Mouse (Mus musculus): Measurements from ENCODE around the gene Rasgef1b.
A peak's percentile ranks its signal among the peaks of the same experiment; 100 is the strongest.

Rasgef1b gene

DNA sequence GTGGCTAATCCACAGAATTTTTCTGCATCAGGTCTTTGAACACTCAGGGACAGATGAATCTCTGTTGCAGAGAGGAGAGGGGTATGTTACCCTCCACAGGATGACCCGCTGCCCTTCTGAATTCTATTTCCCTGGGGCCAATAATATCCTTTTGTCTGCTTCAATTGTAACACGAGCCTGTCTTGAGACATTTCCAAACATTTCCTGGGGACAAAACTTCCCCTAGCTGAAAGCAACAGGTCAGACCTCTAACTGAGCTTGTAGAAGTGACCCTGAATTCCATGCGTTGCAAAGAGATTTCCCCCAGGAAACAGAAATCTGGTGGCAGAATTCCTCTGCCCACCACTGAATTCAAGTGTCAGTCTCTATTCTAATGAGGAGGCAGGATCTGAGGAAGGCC, 169.1 kb downstream of the Rasgef1b start:
- no peak for ATAC-seq (ENCODE audit: insufficient number of reproducible peaks, low FRiP score, low TSS enrichment)

DNA sequence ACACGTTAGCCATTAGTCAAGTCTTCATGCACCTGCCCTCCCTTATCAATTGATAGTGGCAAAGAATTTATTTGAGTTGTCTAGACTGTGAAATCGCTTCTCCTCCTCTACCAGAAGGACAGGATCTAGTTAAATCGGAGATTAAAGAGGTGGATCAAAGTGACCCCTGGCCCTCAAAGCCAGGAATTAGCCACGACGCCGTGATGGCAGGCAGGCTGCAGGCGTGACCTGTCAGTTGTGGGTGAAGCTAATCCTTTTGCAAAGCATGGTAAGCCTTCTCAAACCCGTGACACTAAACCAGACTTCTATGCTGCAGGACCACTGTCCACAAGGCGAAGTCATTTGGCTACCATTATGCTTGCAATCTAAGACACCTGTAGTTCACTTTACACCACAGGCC, 170.6 kb downstream of the Rasgef1b start:
- no peak for ATAC-seq (ENCODE audit: insufficient number of reproducible peaks, low FRiP score, low TSS enrichment)

DNA sequence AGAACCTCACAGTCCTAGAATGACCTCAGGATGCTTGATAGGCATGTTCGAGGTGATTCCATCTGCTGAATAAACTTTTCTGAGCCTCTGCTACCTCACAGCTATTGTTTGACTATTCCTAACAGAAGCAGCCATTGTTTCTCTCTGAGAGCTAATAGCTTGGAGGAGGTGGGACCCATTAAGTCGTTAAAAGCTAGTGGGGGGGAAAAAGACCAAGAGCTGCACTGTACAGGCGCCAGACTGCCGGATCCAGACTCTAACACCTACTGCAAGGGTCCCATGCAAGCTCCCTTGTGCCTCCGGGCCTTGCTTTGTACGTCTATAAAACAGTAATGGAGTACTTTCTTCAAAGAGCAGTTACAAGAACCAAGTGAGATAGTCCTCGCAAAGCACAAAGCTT, 176.2 kb downstream of the Rasgef1b start:
- no peak for ATAC-seq (ENCODE audit: insufficient number of reproducible peaks, low FRiP score, low TSS enrichment)

DNA sequence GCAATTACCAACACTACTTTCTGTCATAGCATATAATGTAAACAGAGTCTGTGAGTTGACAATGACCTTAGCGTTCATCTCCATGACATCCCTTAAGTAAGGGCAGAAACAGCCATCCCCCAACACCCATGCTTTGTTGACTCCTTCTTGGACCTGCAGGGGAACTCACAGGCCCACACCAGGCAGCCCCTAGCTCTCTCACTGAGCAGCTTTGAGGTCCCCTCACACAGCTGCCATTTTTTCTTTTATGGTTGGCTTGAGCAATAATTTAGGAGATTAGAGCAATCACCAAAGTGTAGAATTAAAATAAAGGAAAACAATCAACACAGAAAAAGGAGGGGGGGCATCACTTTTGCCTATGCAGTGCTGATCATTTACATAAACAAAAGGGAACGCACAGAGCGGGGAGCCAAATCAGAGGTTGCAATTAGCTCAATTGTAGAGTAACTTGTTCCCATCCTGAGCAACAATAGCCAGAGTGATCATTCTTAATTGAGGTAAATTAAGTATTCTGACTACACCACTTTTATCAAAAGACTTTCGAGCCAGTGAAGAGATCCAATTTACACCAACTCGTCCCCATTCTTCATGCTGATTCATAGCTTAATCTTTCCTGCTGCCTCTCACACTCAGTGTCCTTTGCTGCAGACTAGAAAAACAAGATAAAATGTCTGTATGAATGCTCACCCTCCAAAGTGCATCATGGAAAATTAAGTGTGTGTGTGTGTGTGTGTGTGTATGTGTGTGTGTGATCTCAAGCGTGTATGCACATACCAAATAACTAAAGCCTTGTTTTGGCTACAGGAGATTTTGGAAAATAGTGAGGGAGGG, 184.0 kb downstream of the Rasgef1b start:
- ATAC-seq (ENCODE audit: insufficient number of reproducible peaks, low FRiP score, low TSS enrichment) = no peak

DNA sequence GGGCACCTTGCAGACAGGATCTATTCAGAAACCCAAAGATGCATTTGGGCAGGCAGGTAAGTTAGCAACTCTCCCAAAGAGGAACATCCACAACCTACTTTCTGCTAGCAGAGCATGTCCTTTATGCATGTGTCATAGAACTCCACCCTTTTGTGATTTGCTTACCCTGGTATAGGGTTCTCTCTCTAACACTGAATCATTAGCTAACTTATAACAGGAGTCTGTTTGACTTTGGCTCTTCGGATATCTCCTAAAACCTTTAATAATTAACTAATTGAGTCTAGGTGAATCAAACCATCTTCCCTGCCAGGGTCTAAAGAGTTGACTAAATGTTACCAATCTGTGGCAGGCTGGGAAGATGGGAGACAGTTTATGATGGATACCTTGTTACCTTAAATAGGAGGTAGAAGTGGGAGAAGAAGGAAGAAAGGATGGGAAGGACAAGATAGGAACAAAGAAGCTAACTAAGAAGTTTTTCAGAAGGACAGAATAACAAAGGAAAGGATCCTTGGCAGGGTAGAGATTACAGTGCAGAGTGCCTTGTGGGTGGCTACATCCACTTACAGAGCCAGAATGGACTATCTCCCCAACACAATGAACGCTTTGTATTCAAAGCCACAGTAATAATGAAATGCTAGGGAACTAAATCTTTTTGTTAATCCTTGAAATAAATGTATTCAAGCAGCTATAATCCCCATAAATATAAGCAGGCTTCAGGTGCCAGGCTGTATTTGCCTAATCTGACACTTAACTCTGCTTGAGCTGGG, 186.7 kb downstream of the Rasgef1b start:
- no peak for ATAC-seq (ENCODE audit: insufficient number of reproducible peaks, low FRiP score, low TSS enrichment)

DNA sequence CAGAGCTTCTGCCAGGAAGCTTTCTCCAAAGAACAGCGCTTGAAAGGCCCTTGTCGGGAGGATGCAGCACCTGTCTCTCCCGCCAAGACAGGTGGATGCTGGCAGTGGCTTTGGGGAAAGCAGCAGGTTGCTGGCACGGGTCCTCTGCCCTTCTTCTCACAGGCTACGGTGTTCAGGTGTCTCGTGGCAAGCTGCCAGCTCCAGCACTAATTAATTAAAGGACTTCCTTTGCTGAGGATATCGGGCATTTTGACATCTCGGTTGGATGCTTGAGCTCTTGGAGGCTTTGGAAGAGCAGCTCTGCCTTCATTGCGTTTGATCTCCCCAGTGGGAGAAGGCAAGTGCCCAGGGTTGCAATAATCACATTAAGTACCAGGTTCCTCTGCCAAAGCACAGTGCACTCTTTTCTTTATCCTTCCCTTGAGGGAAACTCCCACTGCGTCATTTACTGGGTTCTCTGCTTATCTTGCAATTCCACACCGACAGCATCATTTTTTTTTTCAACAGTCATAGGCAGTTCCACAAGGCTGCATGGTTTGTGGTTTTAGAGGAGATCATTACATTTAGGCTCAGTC, 187.5 kb downstream of the Rasgef1b start:
- peak; percentile 89 for ATAC-seq (ENCODE audit: insufficient number of reproducible peaks, low FRiP score, low TSS enrichment)

DNA sequence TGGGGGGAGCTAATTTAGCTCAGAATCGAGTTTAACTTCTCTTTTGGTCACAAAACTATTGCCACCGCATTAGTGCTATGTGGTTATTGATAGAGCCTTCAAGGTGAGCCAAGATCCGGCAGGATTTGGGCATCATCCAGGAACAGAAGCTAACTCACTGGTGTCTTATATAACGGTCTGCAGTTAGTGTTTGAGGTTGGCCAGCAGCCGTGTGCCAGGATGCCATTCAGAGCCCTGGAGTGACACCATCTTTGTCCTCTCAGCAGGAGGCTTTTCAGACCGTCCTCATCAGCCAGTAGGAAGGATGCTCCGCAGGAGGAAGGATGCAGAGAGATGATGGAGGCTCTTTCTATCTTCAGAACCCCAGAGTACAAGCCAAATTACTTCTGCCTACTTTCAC, 195.4 kb downstream of the Rasgef1b start:
- ATAC-seq (ENCODE audit: insufficient number of reproducible peaks, low FRiP score, low TSS enrichment) = peak; percentile 88

DNA sequence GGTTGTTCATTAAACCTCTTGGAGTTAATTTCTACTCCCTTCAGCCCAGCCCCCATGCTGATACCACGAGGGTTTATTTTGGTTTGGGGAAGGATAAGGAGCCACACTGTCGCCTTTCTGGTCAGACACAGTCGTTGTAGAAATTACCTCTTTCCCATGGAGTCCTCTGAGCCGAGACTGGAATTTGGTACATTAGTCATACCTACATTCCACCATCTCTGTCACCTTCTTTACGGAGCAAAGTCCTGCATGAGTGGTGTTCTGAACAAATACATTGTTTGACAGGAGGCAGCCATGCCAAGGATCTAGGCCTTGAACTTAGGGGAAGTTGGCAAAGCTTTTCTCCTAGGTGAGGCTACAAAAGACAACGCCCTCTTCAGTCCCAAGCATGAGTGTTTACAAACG, 202.1 kb downstream of the Rasgef1b start:
- no peak for ATAC-seq (ENCODE audit: insufficient number of reproducible peaks, low FRiP score, low TSS enrichment)

DNA sequence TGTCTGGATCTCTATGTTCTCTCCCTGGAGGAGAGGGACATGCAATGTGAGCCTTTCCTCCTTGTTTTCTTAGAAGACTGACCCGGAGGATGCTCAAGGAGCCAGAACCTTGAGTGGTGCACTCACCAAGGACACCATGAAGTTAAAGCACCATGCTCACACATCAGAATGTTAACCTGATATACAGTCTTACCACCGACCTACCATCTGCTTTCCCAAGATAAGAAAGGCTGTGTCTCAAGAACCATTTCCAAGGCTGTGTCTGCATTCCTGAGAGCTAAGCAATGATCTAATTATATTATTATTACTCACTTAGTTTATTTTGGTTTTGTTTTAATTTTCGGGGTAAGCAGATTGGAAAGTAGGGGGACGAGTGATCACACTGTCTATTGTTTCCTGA, 203.2 kb downstream of the Rasgef1b start:
- ATAC-seq (ENCODE audit: insufficient number of reproducible peaks, low FRiP score, low TSS enrichment) = no peak

DNA sequence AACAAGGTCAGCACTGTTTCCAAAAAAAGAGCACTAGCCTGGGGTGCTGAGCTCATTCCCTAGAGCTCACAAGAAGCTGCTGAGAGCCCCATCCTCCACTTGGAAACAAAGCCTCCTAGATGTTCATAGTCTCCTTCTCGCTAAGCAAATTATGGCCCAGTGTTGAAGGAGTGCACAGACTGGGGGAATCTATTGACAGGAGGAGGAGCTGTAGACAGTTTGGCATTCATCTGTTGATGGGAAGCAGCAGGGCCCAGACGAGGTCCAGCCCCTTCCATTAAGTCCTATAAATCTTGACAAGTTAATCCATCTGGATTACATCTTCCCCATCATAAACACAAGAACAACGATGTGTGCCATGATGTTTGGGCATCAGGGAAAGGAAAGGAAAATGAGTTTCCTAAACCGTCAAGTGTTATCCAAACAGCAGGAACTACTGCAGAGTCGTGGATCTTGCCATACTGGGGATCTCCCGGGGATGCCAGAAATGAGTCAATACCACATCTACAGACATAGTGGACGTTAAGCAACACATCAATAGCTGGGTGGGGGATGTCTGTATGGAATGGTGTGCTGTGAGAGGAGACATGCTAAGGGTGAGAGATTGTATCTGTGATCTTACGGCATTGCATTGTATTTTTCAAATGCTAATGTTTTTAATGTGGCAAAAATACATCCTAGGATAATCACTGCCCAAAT, 206.1 kb downstream of the Rasgef1b start:
- ATAC-seq (ENCODE audit: insufficient number of reproducible peaks, low FRiP score, low TSS enrichment) = no peak

DNA sequence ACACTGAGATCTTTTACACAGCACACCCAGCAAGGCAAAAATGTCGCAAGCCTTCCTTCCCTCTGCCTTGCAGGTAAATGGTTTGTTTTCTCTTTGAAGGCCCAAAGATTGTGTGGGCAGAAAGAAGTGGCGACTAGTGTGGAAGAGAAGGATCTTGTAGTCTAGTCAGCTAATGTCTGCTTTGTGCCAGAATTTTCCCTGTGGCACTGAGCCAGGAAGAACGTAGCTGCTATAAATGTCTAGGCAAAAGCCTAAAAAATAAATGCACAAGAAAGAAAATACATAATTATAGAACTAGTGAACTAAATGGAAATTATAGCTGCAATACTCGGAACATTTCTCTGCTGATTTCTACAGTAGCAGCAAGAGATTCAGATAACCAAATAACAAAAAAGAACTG, 207.5 kb downstream of the Rasgef1b start:
- no peak for ATAC-seq (ENCODE audit: insufficient number of reproducible peaks, low FRiP score, low TSS enrichment)

DNA sequence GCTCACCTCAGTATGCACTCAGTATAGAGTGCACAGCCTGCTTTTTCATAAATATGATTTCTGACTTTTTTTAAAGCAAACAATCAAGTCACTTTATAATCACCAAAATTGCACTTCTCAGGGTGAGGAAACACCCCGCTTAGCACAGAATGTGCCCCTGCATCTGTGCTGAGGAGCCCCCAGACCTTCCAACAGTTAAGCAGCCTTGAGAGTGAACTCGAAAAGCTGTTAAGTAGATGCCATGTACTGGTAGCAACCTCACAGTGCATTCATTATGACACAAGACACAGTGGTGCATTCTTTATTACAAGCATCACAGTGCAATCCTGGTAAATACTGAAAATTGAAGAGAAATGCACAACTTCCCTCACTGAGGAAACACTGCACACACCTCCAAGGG, 209.3 kb downstream of the Rasgef1b start:
- ATAC-seq (ENCODE audit: insufficient number of reproducible peaks, low FRiP score, low TSS enrichment) = no peak

DNA sequence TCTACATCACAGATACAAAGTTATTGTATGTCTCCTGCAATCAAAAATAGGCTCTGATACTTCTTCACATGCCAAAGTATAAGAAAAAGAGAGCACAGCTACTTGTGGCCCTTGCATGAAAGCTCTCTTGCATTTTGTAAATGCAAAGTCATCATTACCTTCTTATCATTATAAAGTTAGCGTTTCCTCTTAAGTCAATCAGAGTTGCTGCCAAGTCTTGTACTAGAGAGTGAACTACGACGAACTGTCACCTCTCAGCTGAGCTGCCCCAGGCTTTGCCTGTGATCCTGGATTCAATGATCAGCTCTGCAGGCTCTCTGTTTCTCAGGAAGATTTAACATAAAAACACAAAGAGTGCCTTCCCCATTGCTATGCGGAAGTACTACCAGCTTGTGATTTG, 209.8 kb downstream of the Rasgef1b start:
- no peak for ATAC-seq (ENCODE audit: insufficient number of reproducible peaks, low FRiP score, low TSS enrichment)

DNA sequence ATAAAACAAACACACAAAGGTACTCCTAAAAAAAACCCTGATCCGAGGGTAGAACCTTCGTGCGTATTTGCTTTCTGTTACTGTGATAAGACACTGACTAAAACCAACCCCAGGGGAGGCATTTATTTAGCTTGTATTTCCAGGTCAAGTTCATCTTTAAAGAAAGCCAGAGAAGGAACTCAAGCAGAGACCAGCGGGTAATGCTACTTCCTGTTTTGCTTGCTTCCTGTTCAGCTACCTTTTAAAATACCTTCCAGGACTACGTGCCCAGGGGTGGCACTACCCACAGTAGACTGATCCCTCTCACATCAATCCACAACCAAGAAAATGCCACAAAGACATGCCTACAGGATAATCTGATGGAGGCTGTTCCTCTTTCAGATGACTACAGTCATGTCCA, 212.7 kb downstream of the Rasgef1b start:
- no peak for ATAC-seq (ENCODE audit: insufficient number of reproducible peaks, low FRiP score, low TSS enrichment)

DNA sequence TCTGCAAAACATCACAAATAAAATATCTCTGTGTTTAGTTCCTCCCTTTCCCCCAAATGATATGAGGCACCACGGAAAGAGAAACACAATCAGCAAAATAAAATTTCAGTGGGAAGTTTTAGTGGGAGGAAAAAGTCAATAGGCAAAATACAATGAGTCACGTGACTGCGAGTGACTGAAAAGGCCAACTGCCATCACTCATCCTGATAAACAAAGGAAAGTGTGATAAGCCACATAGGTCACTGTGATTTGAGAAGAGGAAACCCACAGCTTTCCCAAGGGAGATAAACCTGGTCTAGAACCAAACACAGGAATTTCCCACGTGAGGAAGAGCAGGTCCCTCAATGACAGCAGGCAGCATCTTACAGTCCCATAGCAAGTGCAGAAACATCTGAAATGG, 213.1 kb downstream of the Rasgef1b start:
- ATAC-seq (ENCODE audit: insufficient number of reproducible peaks, low FRiP score, low TSS enrichment) = no peak

DNA sequence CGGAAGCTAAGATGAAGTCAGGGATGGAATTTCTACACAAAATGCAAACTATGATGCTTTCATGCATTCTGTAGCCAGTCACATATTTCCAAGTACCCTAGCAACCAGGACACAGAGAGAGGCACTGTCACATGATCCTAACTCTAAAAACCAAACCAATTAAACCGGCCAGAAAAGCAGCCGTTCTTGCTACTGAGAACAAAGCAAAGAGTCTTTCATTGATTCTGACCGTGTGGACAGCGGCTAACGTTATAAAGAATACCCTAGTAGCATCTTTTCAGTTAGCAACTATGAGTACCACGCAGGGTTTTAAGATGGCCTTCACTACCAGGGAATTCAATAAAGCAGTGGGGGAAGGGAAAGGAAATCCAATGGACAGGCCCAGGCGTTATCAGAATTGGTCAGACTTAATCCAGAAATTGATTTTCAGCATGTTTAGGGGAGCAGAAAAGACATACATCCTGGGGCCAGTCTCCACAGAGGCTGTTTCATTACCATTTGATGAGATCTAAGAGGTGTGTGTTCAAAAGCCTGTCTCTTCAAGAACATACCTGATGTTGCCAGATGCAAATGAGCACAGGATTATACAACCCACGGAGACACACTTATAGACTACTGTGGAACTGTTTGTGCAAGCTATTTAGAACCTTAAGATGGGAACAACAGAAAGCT, 215.5 kb downstream of the Rasgef1b start:
- no peak for ATAC-seq (ENCODE audit: insufficient number of reproducible peaks, low FRiP score, low TSS enrichment)

DNA sequence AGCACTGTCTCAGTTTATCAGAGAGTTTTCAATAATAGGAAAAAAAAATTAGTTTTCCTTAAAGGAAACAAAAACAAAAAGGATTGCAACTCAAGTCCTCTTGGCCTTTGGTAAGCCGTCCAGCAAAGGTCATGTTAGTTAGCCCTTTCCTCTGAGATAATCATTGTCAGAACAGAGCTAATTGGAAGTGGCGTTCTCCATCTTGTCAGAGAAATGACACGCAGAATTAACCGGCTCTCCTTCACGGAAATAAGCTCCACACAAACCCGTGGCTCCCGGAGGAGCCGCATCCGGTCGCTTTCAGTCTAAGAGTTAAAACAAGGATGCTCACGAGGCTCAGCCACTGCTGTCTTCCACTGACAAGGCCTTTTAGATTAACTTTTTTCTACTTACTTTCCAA, 217.8 kb downstream of the Rasgef1b start:
- ATAC-seq (ENCODE audit: insufficient number of reproducible peaks, low FRiP score, low TSS enrichment) = no peak

DNA sequence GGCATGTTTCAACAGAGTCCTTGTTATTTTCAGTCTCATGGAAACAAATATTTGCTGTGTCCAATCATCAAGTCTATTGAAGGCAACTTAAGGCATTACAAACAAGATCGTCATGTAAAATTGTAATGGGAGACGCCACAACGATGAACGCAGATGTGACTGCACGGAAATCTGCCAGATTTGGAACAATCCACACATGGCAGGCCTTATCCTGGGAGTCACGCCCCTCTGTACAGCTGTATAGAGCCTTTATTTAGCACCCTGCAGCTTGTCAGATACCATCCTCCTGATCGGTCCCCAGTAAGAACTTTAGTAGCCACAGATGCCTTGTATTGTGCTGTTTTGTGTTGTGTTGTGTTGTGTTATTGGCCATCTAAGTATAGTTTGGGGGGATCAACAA, 222.8 kb downstream of the Rasgef1b start:
- ATAC-seq (ENCODE audit: insufficient number of reproducible peaks, low FRiP score, low TSS enrichment) = no peak

DNA sequence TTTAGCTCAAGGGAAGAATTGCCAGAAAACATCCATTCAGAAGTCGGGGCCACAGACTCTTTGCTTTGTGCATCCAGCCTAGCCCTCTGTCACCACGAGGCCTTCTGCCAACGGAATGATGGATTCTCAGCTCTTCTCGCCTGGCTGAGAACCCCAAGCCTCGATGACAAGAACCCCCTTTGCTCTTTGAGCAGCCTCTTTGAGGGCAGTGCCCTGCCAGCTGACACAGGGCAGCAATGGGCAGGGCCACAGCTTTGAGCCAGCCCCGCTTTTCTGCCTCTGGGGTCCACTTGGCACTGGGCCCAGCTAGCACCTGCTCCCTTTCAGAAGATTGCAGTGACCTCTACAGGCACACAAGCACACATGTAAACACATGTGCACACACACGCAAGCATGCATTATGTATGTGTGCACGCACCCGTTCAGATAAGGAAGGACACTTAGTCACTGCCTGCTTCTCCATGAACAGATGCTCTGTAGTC, 224.5 kb downstream of the Rasgef1b start:
- ATAC-seq (ENCODE audit: insufficient number of reproducible peaks, low FRiP score, low TSS enrichment) = 0 out of 2 replicates have a peak, but pooled peaks have one; percentile 36

DNA sequence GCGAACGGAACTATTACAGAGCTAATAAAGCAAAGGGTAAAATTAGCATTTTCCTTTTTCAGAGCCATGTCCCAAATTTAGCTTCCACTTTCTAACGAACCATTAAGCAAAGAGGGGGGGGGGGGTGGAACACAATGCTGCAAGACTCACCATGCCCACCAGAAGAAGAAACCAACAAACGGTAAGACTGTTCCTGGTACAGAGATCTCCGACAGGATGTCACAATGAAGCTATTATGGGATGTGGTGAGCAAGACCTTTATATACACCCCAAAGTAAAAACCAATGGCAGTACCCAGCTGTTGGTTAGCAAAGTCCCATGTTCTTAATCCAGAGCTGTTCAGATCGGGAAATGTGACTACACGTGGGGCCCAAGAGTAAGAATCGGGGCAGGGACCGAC, 226.2 kb downstream of the Rasgef1b start:
- no peak for ATAC-seq (ENCODE audit: insufficient number of reproducible peaks, low FRiP score, low TSS enrichment)
